ENCODE assay signal across 23 mouse cellular contexts in genomic region chr1:120019428-120019827, GRCm38 (mm10). TPM values are rescaled to one million over a fixed set of nuclear protein-coding genes. Genes with fewer than 3 reads are reported as not detected.
A peak's percentile ranks its signal among the peaks of the same experiment; 100 is the strongest.
DNase-seq lines count a peak whose midpoint lies in the region; ATAC-seq and TF ChIP-seq lines count a peak whose summit lies in the region.
"Had no signal": no experiment of that assay in that cellular context is flagged by ENCODE, and none has a peak within 500 bp of the region (broad histone marks: within the 10 kb centered on the region; RNA-seq: fewer than 3 reads in every experiment).

No protein-coding gene starts in this region.

- dilution Hi-C loops in CH12.LX (cut with MboI; ENCODE audit: extremely low pct_ligation_motif_present, extremely low pct_unique_long_range_greater_than_20kb, low sequenced_read_pairs) = no loop called here

- H3K4me3 ChIP-seq in CH12.LX (replicated peaks in 1 of 3; ENCODE audit: low read depth in 2 of 3, low read length in 2 of 3, poor library complexity in 1 of 3) = no peak overlapping the region
- H3K4me3 ChIP-seq: embryonic facial prominence, embryonic 13.5 days; forebrain, embryonic 12.5 days; heart, embryonic 12.5 days; hindbrain, embryonic 12.5 days had no signal

- no peaks in the 10 kb centered on the region for H3K27me3 ChIP-seq in CH12.LX (replicated peaks)
- H3K27me3 ChIP-seq in splenic B cell, adult 2 months (ENCODE audit: control insufficient read depth, insufficient read depth, low read length, poor library complexity, severe bottlenecking) = no peaks in the 10 kb centered on the region
- H3K27me3 ChIP-seq: embryonic facial prominence, embryonic 13.5 days; forebrain, embryonic 12.5 days; heart, embryonic 12.5 days; hindbrain, embryonic 12.5 days had no signal

- TF ChIP-seq CTCF in CH12.LX (conservative IDR thresholded peaks at IDR 0.05 in 1 of 2, IDR thresholded peaks at IDR 0.05 in 1 of 2; ENCODE audit: low read depth in 2 of 2, low read length in 2 of 2) = no peak

- DNase-seq in 416B (ENCODE audit: low read depth) (peak; percentile 47), CH12.LX (ENCODE audit: extremely low read depth) (peak; percentile 53)
- DNase-seq in splenic B cell, adult 2 months (ENCODE audit: low read depth, low spot score) = peak; percentile 47
- no peak for DNase-seq in adrenal gland, postnatal 36 days
- DNase-seq in cerebellum, adult 11-12 months = no peak
- DNase-seq in testis, postnatal 14 days (ENCODE audit: low spot score) = no peak
- DNase-seq: adrenal gland, adult 2 months; cerebellum, adult 2 months; cerebellum, postnatal 14 days; gastrocnemius, postnatal 10 days had no signal

- no peaks in the 10 kb centered on the region for H3K9me3 ChIP-seq in CH12.LX (replicated peaks; ENCODE audit: low read length)
- H3K9me3 ChIP-seq: embryonic facial prominence, embryonic 13.5 days; forebrain, embryonic 12.5 days; heart, embryonic 12.5 days; hindbrain, embryonic 12.5 days had no signal

- no peak overlapping the region for H3K27ac ChIP-seq in CH12.LX (ENCODE audit: insufficient read depth, low read depth)
- H3K27ac ChIP-seq: embryonic facial prominence, embryonic 13.5 days; forebrain, embryonic 12.5 days; hindbrain, embryonic 12.5 days had no signal

- H3K79me2 ChIP-seq in CH12.LX (replicated peaks; ENCODE audit: control insufficient read depth, extremely low read depth, insufficient read depth, poor library complexity, severe bottlenecking) = no peaks in the 10 kb centered on the region

- H3K4me1 ChIP-seq in CH12.LX (ENCODE audit: control insufficient read depth in 1 of 2, insufficient read depth in 2 of 2) = peaks cover 12 to 20% of the 10 kb centered on the region in 2 experiments
- H3K4me1 ChIP-seq: embryonic facial prominence, embryonic 13.5 days; hindbrain, embryonic 12.5 days had no signal

- peak overlapping the region; percentile 41 for H3K4me2 ChIP-seq in CH12.LX (ENCODE audit: insufficient read depth, low read depth, poor library complexity, severe bottlenecking)
- H3K4me2 ChIP-seq: embryonic facial prominence, embryonic 13.5 days; forebrain, embryonic 12.5 days; heart, embryonic 12.5 days; hindbrain, embryonic 12.5 days had no signal

- H3K36me3 ChIP-seq in CH12.LX (replicated peaks in 1 of 2; ENCODE audit: control insufficient read depth in 1 of 2, insufficient read depth in 1 of 2, low read length in 1 of 2) = no peaks in the 10 kb centered on the region
- H3K36me3 ChIP-seq in splenic B cell, adult 2 months (ENCODE audit: control insufficient read depth, insufficient read depth, low read length, poor library complexity, severe bottlenecking) = no peaks in the 10 kb centered on the region
- H3K36me3 ChIP-seq: embryonic facial prominence, embryonic 13.5 days; forebrain, embryonic 12.5 days; heart, embryonic 12.5 days; hindbrain, embryonic 12.5 days had no signal

- H3K9ac ChIP-seq in CH12.LX (ENCODE audit: insufficient read depth, low read depth) = no peak overlapping the region
- H3K9ac ChIP-seq: embryonic facial prominence, embryonic 13.5 days; forebrain, embryonic 12.5 days; heart, embryonic 12.5 days; hindbrain, embryonic 12.5 days had no signal

- no peak for TF ChIP-seq RAD21 in CH12.LX (IDR thresholded peaks at IDR 0.05; ENCODE audit: low read depth, low read length)

- no peak for TF ChIP-seq POLR2A in CH12.LX (IDR thresholded peaks at IDR 0.05; ENCODE audit: low read depth, low read length)

- peak; percentile 61 for ATAC-seq in granulocyte monocyte progenitor cell, adult 5-6 weeks (replicated peaks; ENCODE audit: poor library complexity, severe bottlenecking)
- ATAC-seq: CD4-positive, CD25-positive, alpha-beta regulatory T cell, adult 4 months; forebrain, embryonic 16.5 days; inflammation-experienced regulatory T-cells, adult 6 months; intestine, postnatal 0 days had no signal

- in situ Hi-C loops in CH12.LX (cut with MboI; ENCODE audit: low pct_ligation_motif_present, low pct_unique_long_range_greater_than_20kb, low sequenced_read_pairs) = no loop called here

- TF ChIP-seq EP300 in CH12.LX (IDR thresholded peaks at IDR 0.05; ENCODE audit: low read length) = no peak; the same call in 1 of the 2 replicates

TF ChIP-seq in CH12.LX, 34 proteins besides CTCF, POLR2A, EP300 and RAD21:
- TF ChIP-seq TBP (conservative IDR thresholded peaks at IDR 0.05; ENCODE audit: low read depth, low read length) = no peak
- no peak; the same call in 1 of the 2 replicates for TF ChIP-seq BHLHE40 (IDR thresholded peaks at IDR 0.05; ENCODE audit: low read depth, low read length)
- no peak for TF ChIP-seq USF2 (conservative IDR thresholded peaks at IDR 0.05; ENCODE audit: low read depth, low read length)
- no peak for TF ChIP-seq ETS1 (conservative IDR thresholded peaks at IDR 0.05; ENCODE audit: low read depth, low read length)
- no peak for TF ChIP-seq JUN (IDR thresholded peaks at IDR 0.05; ENCODE audit: insufficient read depth, low read depth, low read length)
- no peak for TF ChIP-seq ZNF384 (IDR thresholded peaks at IDR 0.05; ENCODE audit: low read depth, low read length)
- TF ChIP-seq POLR2AphosphoS2 (IDR thresholded peaks at IDR 0.05; ENCODE audit: low read depth, low read length) = no peak
- TF ChIP-seq TCF12 (IDR thresholded peaks at IDR 0.05; ENCODE audit: low read depth, low read length) = peak; percentile 17; the same call in 1 of the 2 replicates
- peak; percentile 79 for TF ChIP-seq NRF1 (IDR thresholded peaks at IDR 0.05; ENCODE audit: low read depth, low read length)
- peak; percentile 69 for TF ChIP-seq IRF4 (IDR thresholded peaks at IDR 0.05; ENCODE audit: low read depth, low read length)
- no peak for TF ChIP-seq SIN3A (IDR thresholded peaks at IDR 0.05; ENCODE audit: low read length)
- TF ChIP-seq HCFC1 (IDR thresholded peaks at IDR 0.05; ENCODE audit: low read depth, low read length) = no peak
- TF ChIP-seq JUND (conservative IDR thresholded peaks at IDR 0.05; ENCODE audit: low read depth, low read length) = peak; percentile 58

RNA-seq across cellular contexts. Expression of gene Sctr, which starts 12.7 kb away (rescaled TPM):
- total RNA-seq in CH12.LX (2012; rRNA removed) = not detected in 2 replicates
- not detected in 2 replicates for total RNA-seq in CH12.LX (2014; rRNA removed)
- not detected in 2 replicates for polyA plus RNA-seq in CH12.LX (2012; ENCODE audit: insufficient read length, low read depth)
- total RNA-seq in granulocyte monocyte progenitor cell, adult 5-6 weeks (2014; fragmentation: Nextera tagmentation) = not detected in 2 replicates
- not detected in 2 replicates for total RNA-seq in granulocyte monocyte progenitor cell, adult 5-6 weeks (2017)
- total RNA-seq in adrenal gland, postnatal 36 days (2021) = 10 to 100 TPM in 1 of 2 experiments, 1 to 10 TPM in 1; 6.2 to 11.9 TPM
- total RNA-seq: heart, adult 8-10 months; heart, postnatal 25 days had no signal
- polyA plus RNA-seq: embryonic facial prominence, embryonic 13.5 days; heart, embryonic 16.5 days; inflammation-experienced regulatory T-cells, adult 6 months had no signal

RNA-seq across cellular contexts. Expression of gene Cfap221, which starts 22.4 kb away (rescaled TPM):
- not detected in 2 replicates for total RNA-seq in CH12.LX (2012; rRNA removed)
- not detected in 2 replicates for total RNA-seq in CH12.LX (2014; rRNA removed)
- polyA plus RNA-seq in CH12.LX (2012; ENCODE audit: insufficient read length, low read depth) = not detected in 2 replicates
- total RNA-seq in granulocyte monocyte progenitor cell, adult 5-6 weeks (2014; fragmentation: Nextera tagmentation) = not detected in 2 replicates
- not detected in 2 replicates for total RNA-seq in granulocyte monocyte progenitor cell, adult 5-6 weeks (2017)
- total RNA-seq in adrenal gland, postnatal 36 days (2021) = under 1 TPM; 0.16 to 0.40 TPM
- total RNA-seq: gastrocnemius, postnatal 10 days; gastrocnemius, postnatal 4 days; heart, adult 8-10 months; heart, postnatal 25 days had no signal
- polyA plus RNA-seq: CD4-positive, CD25-positive, alpha-beta regulatory T cell, adult 4 months; embryonic facial prominence, embryonic 13.5 days; forebrain, embryonic 12.5 days; heart, embryonic 12.5 days; inflammation-experienced regulatory T-cells, adult 6 months; intestine, postnatal 0 days had no signal

RNA-seq across cellular contexts. Expression of gene Tmem37, which starts 54.4 kb away (rescaled TPM):
- not detected in 2 replicates for total RNA-seq in CH12.LX (2012; rRNA removed)
- total RNA-seq in CH12.LX (2014; rRNA removed) = not detected in 2 replicates
- polyA plus RNA-seq in CH12.LX (2012; ENCODE audit: insufficient read length, low read depth) = not detected in 2 replicates
- total RNA-seq in granulocyte monocyte progenitor cell, adult 5-6 weeks (2014; fragmentation: Nextera tagmentation) = 1.3 TPM in 1 of 2 replicates, not detected in the other
- 0.65 TPM in 1 of 2 replicates, not detected in the other for total RNA-seq in granulocyte monocyte progenitor cell, adult 5-6 weeks (2017)
- 10 to 100 TPM in 1 of 2 experiments, 1 to 10 TPM in 1; 9.5 to 14.5 TPM for total RNA-seq in adrenal gland, postnatal 36 days (2021)

Comparison
In these comparisons a context has a peak if more than half of its experiments do, and no peak if none do; other contexts are left out.
1. DNase-seq: peak in 416B (single experiment), CH12.LX (single experiment) and splenic B cell, adult 2 months (single experiment); none in adrenal gland, postnatal 36 days (0 of 2), cerebellum, adult 11-12 months (single experiment) and testis, postnatal 14 days (single experiment).
2. RNA of gene Sctr, which starts 12.7 kb away (total RNA-seq): 6.2 to 11.9 TPM in adrenal gland, postnatal 36 days; not detected in CH12.LX and not detected in granulocyte monocyte progenitor cell, adult 5-6 weeks; every median in the first group is over 4 times any median in the second.
3. RNA of gene Tmem37, which starts 54.4 kb away (total RNA-seq): 9.5 to 14.5 TPM in adrenal gland, postnatal 36 days; 0.65 to 1.3 TPM in granulocyte monocyte progenitor cell, adult 5-6 weeks and not detected in CH12.LX; every median in the first group is over 4 times any median in the second.